Mouse (Mus musculus) C2C12 (cell line): Measurements from ENCODE around the gene Shox2.

Source experiments
- CTCF ChIP-seq: IDR thresholded peaks from one replicate; pipeline ENCODE4 v1.5.1; 2011; ENCODE audit not compliant: control insufficient read depth, insufficient read depth, insufficient read length
- MAX ChIP-seq: IDR thresholded peaks from one replicate; pipeline ENCODE4 v1.6.1; 2011; ENCODE audit warnings: mild to moderate bottlenecking, control low read depth
- USF1 ChIP-seq: IDR thresholded peaks from one replicate; pipeline ENCODE4 v1.6.1; 2011; ENCODE audit warnings: low read depth, mild to moderate bottlenecking, control low read depth, moderate library complexity

- no peak for TF ChIP-seq MAX
- no peak for TF ChIP-seq CTCF
- no peak for TF ChIP-seq USF1
Measured at GRCm38 (mm10) chr3:66982181-66982911, 775 bp upstream of the Shox2 start.
